Mouse (Mus musculus) CD8-positive naive resting alpha-beta T cell, adult 2 months (primary cell): ENCODE data around the gene Pycard.

Source experiments
- DNase-seq, 2 experiments: peaks; one replicate each; pipeline ENCODE4 v3.0.0; 2022; ENCODE audit warnings: low read depth in 2 of 2, low spot score in 2 of 2

Pycard gene

DNA sequence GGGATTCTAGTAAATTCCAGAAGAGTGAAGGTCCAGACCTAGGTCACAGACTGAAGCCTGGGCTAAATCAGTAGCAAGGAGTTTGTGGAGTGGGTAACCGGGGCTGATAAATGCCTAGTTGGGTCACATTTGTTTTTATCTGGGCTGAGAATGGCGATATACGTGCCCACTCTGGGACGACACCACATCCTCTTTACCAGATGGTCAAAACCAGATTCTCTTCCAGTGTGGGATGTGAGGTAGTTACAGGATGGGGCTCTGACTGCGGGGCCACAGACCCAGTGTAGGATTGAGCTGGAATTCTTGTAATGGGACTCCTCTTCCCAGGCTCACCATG, 10.5 kb upstream of the Pycard start:
- no peak for DNase-seq

DNA sequence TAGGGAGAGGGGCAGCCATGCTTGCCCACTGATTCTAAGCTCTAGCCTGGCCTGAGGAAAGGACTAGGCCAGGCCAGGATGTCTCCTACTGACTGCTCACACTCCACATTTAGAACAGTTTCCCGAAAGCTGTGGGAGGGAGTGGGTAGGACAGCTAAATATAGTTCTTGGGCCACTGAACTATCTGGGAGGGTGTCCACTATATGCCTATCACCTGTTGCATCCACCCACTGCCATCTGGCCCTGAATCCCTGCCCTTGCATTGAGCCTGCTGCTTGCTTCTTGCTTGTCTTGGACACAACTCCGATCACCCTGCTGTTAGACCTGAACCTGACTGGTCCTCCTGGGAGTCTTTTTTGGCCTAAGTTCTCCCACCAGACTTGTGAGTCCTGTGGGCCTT, 10.0 kb upstream of the Pycard start, which contains the start of gene Trim72:
Trim72 (plus strand) TSS at position 262 of the 400 bp plus-strand sequence.
- DNase-seq, result no peak

DNA sequence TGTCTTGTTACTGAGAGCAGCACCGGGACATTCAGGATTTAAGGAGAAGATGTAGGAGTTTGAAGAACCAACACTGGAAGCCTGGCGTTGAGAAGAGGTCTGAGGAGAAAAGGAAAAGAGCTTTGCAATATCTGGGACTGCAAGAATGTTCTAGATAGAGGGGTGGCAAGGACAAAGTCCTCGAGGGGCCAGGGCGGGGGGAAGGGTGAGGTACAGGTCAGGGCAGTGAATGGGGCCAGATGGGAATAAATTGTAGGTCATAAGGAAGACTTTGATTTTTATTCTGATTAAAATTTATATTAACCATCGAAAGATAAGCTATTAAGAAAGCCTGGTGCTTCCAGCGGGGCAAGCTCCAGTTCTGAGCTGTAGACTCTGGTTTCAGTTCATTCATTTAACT, 9.4 kb upstream of the Pycard start:
- DNase-seq, result no peak

DNA sequence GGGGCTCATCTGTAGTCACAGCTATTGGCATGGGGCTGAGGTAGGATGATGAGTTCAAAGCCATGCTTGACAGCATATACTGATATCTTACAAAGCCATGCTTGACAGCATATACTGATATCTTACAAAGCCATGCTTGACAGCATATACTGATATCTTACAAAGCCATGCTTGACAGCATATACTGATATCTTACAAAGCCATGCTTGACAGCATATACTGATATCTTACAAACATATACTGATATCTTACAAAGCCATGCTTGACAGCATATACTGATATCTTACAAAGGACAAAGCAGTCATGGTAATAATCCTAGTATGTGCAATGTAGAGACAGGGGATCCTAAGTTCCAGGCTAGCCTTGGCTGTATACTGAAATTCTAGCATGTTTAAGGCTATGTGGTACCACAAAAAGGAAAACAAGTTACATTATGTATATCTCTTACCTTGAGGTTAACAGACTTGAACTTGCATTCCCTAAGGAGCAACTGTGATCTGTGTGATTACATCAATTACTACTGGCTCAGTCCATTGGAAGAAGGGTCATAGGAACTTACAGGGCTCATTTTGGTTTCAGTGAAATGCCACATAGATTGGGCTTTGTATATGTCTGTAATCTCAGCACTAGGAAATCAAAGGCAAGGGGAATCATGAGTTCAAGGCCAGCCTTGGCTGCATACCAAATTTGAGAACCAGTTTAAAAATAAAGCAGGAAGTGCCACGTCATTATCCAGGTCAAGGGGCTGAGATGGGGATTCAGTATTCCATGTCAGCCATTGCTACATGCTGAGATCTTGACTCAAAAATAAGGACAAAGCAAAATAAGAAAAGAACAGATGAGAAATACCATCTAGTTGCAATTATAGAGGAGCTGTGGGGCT, 6.6 kb upstream of the Pycard start:
- no peak for DNase-seq

DNA sequence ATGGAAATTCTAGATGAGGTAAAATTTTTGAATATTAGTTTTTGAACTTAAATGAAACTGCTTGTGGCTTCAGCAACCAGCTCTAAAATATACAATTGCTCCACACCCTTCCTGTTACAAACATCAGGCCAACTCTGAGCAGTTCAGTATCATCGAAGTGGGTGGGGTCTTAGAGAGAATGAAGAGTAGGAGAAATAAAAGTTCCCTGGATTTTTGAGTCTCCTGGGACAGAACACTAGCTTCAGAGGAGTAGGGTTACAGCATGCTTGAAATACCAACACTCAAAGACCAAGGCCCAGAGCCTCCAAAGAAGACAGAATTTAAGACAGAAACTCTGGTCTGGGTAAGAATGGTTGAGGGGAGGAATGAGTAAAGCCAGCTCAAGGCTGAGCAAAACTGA, 5.8 kb upstream of the Pycard start:
- no peak for DNase-seq

DNA sequence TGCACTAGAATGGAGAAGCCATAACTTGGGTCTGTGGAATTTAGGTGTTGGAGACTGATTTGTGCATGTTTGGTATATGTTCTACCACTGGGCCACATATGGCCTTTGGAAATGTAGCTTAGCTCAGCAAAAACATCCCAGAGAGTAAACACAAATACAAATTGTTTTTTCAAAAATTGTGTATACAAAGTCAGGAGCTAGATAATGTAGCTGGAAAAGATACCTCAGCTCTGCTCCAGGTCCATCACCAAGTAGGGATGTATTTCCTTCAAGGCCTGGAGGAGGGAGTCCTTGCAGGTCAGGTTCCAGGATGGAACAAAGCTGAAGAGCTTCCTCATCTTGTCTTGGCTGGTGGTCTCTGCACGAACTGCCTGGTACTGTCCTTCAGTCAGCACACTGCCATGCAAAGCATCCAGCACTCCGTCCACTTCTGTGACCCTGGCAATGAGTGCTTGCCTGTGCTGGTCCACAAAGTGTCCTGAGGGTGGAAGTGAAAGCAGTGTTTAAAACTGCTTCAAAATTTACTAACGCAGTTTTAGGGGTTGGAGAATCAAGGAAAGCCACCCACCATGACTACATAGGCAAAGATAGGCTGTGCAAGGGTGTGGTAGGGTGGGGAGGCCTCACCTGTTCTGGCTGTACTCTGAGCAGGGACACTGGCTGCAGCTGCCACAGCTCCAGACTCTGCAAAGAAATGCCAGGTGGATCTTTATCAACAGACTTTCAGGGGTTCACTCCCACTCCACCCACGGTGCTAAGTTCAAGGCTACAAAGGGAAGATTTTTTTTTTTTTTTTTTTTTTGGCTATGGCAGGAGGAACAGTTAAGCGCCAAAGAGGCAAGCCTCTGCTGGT, 953 bp downstream of the Pycard start:
- DNase-seq, result no peak

DNA sequence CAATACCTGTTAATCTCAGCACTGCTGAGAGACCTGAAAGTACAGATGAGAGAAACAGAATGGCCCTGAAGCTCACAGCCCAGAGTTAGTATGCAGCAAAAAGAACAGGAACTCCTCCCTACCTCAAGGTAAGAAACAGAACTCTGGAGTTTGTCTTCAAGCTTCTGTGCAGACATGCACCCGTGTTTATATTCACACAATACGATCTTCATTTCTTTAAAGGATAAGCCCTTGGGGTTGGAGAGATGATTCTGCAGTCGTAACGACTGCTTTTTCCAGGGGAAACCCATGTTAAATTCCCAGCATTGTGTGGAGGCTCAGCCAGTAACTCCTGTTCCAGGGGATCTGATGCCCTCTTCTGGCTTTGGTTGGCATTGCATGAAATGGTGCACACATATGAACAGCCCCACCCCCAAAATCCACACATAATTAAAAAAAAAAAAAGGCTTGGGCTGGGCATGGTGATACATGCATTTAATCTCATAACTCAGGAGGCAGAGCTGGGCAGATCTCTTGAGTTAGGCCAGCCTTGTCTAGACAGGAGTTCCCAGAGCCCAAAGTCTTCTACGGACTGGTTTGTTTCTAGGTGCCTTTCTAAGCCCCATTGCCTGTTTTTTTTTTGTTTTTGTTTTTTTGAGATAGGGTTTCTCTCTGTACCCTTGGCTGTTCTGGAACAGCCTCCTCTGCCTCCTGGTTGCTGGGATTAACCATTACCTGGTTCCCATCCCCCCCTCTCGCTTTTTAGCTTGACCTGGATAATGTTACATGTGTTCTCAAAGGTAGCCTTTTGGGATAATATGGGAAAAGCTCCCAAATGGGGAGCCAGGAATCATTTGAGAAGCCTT, 1.8 kb downstream of the Pycard start:
- peak; percentile 63 to 79 for DNase-seq

DNA sequence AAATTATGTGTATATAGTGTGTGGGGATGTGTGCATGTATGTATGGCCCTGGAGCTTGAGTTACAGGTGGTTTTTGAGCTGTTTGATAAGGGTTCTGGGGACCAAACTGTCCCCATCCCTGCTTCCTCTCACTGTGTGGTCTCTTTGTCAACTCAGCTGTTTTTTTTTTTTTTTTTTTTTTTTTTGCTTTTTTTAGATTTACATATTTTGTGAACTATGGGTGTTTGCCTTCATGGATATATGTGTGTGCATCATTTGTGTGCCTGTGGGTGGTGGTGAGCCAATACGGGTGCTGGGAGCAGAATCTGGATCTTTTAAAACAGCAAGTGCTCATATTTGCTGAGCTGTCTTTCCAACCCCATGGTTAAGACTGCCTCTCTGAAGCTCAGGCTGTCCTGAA, 4.8 kb downstream of the Pycard start:
- DNase-seq, result no peak

DNA sequence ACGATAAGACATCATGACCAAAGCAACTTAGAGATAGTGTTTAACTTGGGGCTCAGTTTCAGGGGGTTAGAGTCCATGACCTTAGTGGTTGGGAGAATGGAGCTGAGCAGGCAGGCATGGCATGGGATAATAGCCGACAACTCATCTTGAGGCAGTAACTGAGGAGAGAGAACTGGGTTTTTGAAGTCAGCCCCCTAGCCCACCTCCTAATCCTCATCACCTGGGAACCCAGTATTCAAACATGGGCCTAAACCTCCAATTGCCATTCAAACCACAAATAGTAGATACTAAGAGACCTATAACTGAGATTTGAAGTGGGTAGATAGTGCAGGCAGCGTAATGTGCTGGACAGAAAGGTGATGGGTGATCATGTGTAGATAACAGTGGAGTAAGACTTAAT, 13.1 kb downstream of the Pycard start:
- no peak for DNase-seq

DNA sequence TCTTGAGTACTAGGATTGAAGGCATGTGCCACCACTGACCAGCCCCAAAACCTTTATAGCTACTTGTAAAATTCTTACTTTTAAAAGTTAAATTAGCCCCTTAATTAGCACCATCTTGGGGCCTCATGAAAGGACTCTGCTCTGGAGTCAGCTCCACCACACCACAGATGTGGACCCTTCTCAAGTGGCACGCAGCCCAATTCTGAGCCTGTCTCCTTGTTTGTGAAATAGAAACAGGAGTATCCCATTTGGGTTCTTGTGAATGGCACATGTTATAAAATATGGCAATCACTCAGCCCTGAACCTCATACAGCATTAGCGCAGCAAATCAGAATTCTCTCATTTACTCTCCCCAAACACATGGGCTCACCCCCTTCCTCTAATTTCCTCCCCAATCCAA, 14.8 kb downstream of the Pycard start:
- DNase-seq, result no peak

DNA sequence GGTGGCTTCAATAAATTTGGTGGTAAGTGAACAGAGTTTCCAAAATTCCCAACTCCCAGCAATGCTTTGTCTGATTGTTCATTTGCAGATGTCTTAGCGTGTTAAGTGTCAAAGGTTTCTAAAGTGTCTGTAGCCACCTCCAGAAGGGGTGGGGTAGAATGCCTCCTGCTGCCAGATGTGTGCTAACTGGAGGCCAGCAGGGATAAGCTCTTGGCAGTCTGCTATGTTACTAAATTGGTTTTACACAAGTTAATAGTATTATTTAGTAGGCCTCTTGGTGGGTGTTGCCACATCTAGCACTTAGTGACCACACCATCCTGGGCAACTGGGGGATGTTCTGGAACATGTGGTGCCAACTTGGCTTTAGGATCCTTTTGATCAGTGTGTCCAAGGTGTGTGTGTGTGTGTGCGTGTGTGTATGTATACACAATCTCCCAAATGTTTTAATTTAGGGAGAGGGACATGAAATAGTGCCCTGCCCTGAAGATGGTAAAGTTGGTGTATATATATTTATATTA, 19.2 kb downstream of the Pycard start:
- no peak for DNase-seq

DNA sequence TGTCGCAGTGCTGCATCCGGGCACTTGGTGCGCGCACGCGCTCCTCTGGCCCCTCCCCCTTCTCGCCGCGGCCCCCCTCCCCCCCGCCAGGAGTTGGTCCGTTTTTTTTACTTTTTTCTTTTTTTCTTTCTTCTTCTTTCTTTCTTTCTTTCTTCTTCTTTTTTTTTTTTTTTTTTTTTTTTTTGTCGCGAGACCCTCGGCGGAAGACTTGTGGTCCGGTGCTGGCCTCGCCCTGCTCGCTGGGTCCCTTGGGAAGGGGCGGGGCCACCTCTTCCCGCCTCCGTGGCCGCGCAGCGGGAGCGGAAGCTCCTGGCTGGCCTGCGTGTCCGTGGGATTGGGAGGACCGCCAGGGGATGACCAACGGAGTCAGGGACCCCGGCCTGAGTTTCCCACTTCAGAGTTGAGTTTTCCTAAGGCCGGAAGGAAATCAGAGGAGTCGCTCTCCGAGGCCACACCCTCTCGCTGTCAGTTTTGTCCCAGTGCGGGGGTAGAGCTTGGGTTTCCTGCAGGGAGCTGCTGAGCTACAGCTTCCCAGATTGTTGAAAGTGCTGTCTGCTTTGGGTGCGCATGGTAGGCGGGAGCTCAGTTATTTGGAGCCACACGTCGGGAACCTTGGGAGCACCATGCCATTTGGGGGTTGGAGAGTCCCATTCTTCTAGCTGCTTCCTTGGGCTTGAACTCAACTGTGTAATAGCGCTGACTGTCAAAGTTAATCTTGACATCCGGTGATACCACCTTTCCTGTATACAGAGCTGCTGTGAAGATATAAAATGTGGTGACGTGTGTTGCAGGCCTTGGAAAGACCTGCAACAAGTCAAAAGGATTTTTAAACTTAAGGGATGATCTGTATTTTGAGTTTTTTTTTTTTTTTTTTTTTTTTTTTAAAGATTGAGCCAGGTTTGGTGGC, 25.5 kb downstream of the Pycard start:
- DNase-seq, result peak; percentile 33 to 48

DNA sequence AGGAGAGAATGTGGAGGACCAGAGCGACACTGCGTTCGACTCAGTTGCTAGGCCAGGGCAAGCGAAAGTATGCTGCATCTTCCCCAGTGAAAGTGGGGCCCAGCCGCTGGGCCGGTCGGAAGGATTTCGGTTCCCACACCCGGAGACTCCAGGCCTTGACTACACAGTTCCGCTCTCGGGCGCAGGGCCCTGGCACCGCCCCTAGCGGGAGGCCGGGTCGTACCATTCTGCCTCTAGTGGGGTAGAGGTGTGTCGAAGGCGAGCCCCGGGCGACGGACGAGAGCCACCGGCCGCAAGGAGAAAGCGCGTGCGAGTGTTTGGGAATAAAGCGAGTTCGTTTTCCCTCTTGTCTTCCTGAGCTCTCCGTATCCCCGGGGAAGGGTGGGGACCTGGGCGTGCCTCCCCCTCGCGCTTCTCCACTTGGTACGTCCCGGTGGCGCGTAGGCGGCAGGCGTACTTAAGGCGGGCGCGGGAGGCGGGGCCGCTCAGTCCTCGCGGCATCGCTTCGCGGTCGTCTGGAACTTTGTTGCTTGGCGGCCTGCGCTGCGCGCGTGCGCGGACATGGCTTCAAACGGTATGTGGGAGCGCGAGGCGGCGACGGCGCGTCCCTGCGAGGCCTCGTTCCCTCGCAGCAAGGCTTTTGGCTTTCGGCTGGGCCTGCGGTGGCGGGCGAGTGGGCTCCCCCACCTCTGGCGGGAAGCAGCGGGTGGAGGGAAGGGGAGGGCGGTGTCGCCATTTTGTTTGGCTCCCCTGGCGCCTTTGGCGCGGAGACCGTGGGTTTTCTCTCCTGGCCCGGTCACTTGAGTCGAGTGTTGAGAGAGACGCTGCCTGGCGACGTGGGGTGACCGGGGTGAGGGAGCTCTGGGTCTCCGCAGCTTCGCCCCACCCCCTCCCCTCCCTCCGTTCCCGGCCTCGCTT, 26.4 kb downstream of the Pycard start, which contains the start of gene Fus:
Fus (plus strand) TSS at position 454 of the 918 bp plus-strand sequence.
- DNase-seq, result peak; percentile 96 to 99

DNA sequence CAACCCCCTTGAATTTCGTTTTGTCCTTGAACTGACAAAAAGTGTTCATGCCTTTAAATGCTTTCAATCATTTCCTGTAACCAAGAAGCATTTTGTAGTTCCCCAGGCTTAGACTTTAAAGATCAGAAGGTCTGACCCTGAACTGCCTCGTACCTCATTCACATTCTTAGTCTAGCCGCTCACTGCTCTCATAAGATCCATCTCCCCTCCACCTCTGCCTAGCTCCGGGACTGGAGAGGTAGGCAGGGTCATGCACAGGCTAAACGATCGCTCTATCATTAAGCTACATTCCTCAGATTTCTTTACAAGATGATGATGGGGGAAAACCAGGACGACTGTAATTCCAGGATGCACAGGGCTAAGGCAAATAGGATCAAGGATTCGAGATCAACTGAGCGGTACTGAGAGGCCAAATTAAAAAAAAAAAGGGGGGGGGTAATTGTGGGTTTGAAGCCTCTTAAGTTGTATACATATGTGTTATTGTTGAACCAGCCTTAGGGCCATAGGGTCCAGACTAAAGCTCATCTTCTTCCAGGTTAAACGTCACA, 27.2 kb downstream of the Pycard start:
- no peak for DNase-seq

DNA sequence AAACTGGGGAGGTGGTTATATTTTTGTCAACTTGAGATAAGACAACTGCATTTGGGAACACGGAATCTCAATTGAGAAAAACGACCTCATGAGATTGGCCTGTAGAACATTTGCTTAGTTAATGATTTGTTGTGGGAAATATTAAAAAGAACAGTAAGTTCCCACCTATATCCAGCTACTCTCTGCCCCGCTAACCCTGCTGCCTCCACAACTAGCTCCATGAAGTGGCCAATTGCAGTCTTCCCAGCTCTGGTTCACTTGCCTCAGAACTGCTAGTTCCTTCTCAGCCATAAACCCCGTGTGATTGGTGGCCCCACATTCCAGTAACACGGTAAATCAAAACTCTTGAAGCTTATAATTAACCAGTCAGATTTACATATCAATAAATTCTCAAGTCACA, 34.3 kb downstream of the Pycard start:
- DNase-seq, result no peak

DNA sequence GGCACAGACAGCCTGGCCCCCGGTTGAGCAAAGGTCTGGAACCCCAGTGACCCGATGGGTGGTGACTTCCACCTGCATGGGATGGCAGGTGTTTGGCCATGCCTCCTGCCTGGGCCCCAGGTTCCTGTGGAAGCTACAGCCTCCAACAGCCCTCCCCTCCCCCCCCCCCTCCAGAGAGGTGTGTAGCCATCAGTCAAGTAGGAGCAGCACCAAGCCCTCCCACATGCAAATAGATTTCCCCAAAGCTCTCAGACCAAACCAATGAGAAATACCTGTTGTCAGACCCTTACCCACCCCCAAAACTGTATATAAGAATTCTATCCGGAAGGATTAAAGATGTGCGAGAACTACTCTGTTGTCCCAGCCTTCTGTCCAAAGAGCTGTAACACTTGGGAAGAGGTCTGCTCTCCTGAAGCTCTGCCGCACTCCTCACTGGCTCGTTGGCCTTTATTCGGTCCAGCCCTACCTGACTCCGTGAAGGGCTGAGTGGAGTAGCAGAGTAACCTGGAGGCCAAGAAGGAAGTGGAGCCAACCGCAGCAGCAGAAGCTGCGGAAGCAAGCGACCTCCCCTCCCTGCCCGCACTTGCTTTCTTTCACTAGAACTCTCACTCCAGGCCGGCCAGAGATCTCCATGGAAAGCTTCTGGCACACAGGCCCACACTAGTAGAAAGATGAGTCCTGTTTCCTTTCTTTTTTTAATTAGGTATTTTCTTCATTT, 40.6 kb downstream of the Pycard start:
- no peak for DNase-seq

DNA sequence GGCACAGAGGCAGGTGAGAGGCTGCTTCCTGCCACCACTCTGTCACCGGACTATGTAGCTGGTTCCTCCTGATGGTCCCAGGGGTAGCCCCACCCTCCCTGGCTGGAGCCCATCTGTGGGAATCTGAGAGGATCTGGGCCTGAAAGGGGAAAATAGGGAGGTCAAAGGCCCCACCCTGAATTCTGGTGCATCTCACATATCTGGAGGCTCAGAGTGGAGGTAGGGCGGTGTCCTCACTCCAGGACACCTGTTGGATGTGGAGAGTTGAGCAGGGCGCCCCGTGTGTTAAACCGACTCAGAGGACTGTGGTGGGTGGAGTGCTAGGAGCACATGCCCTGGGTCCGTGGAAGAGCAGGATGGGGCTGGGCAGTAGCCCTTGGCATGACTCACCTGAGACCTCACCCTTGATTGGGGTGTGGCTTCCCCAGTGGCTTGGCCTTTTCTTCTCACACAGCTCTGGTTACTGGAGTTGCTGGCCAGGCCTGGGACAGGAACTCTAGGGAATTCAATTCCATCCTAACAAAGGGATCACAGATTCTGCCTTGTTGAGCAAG, 47.1 kb downstream of the Pycard start, which contains the start of gene Prss36:
Prss36 (minus strand) TSS at position 256 of the 554 bp plus-strand sequence.
- no peak for DNase-seq

DNA sequence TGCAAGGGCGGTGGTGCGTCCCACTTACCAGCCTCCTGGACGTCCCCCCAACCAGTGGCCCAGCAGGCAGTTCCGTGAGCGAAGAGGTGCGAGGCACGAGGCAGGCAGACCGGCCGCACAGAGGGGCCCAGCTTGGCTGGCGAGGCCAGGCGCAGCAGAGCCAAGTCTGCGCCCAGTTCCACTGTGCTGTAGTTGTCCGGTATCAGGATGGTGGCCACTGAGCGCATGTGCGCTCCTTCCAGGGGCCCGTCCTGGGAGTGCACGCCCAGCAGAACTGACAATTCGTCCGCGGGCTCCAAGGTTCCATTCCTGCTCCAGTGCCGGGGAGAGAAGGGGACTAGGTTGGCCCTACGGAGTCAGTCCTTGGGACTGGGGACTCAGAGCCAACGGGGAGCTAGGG, 49.1 kb downstream of the Pycard start:
- DNase-seq, result no peak
